Mouse (Mus musculus): ENCODE measurements around the gene Hdac9. TPM values are rescaled to one million over a fixed set of nuclear protein-coding genes. Genes with fewer than 3 reads are reported as not detected.

Hdac9 gene
- total and polyA plus RNA-seq, 2 experiments: 0.56 to 1.6 TPM

DNA sequence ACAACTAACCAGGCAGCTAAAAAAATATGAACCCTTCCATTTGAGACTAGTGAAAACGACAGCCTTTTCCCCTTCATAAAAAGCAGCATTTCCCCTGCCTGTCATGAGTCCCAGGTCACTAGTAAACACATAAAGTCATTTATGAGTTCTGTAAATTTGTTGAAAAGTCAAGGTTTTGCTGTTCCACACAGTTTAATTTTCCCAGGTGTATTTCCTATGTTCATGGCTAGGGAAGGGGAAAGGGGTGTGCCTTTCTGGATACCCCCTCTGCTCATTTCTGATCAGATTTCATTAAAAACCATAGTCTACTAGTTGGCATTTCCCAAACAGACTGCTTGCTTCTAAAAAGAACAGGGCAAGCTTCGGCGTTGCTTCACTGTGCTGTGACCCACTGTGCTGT lies 509.8 kb downstream of the Hdac9 start:
- H3K79me2 ChIP-seq (ENCODE audit: control insufficient read depth, insufficient read depth, low read length): no peaks in the 10 kb centered on the region
- H3K4me3 ChIP-seq (ENCODE audit: insufficient read depth, low read depth, low read length): no peak overlapping the region
- H3K9ac ChIP-seq (ENCODE audit: low read depth, low read length): no peak overlapping the region
- no peaks in the 10 kb centered on the region for H3K36me3 ChIP-seq (ENCODE audit: control insufficient read depth, insufficient read depth, low read length)
- no peaks in the 10 kb centered on the region for H3K27me3 ChIP-seq (ENCODE audit: control insufficient read depth, insufficient read depth, low read length)
- 84% methylated on average over 3 of the region's 3 CpGs for WGBS
- H3K27ac ChIP-seq (replicated peaks; ENCODE audit: insufficient read depth, low read depth, low read length): no peak overlapping the region
- DNase-seq (ENCODE audit: extremely low read depth, low read depth, low spot score): no peak
- no peak for TF ChIP-seq CTCF (IDR thresholded peaks at IDR 0.05; ENCODE audit: low read depth, low read length)
- no peak for TF ChIP-seq POLR2A (IDR thresholded peaks at IDR 0.05; ENCODE audit: extremely low read depth, insufficient read depth, low read length)
- no peaks in the 10 kb centered on the region for H3K4me1 ChIP-seq (ENCODE audit: control insufficient read depth, insufficient read depth, low read length)

GRCm38 (mm10) chr12:34402065-34402464 lies 514.8 kb downstream of the Hdac9 start:
- Histone ChIP-seq H3K4me1 (ENCODE audit: control insufficient read depth, insufficient read depth, low read length) (no peaks in the 10 kb centered on the region), H3K27ac (replicated peaks; ENCODE audit: insufficient read depth, low read depth, low read length) (no peak overlapping the region), H3K4me3 (ENCODE audit: insufficient read depth, low read depth, low read length) (no peak overlapping the region), H3K36me3 (ENCODE audit: control insufficient read depth, insufficient read depth, low read length) (no peaks in the 10 kb centered on the region), H3K79me2 (ENCODE audit: control insufficient read depth, insufficient read depth, low read length) (no peaks in the 10 kb centered on the region), H3K27me3 (ENCODE audit: control insufficient read depth, insufficient read depth, low read length) (no peaks in the 10 kb centered on the region), H3K9ac (ENCODE audit: low read depth, low read length) (no peak overlapping the region)
- 91% methylated on average over 7 of the region's 7 CpGs for WGBS
- TF ChIP-seq POLR2A (IDR thresholded peaks at IDR 0.05; ENCODE audit: extremely low read depth, insufficient read depth, low read length) (no peak), CTCF (IDR thresholded peaks at IDR 0.05; ENCODE audit: low read depth, low read length) (no peak)
- no peak for DNase-seq (ENCODE audit: extremely low read depth, low read depth, low spot score)

DNA sequence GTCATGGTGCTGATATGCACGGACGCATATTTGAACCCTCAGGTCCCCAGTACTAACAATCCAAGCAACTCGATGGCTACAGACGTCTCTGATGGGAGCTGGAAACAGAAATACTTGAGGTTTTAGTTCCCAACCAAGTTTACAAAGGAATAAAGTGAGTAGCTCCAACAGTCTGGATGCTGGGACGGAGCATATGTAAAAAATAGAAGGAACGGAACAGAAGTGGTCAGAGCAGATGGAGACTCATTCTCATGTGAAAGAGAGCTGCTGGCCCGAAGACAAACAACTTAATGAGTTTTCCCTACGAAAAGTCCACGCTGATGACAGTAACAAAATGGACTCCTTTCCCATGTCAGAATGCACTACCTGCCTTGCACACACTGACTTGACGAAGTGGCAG lies 518.3 kb downstream of the Hdac9 start:
- 90% methylated on average over 10 of the region's 10 CpGs for WGBS
- no peak overlapping the region for H3K27ac ChIP-seq (replicated peaks; ENCODE audit: insufficient read depth, low read depth, low read length)
- H3K4me3 ChIP-seq (ENCODE audit: insufficient read depth, low read depth, low read length): no peak overlapping the region
- TF ChIP-seq POLR2A (IDR thresholded peaks at IDR 0.05; ENCODE audit: extremely low read depth, insufficient read depth, low read length): no peak
- no peaks in the 10 kb centered on the region for H3K4me1 ChIP-seq (ENCODE audit: control insufficient read depth, insufficient read depth, low read length)
- H3K36me3 ChIP-seq (ENCODE audit: control insufficient read depth, insufficient read depth, low read length): no peaks in the 10 kb centered on the region
- no peak for DNase-seq (ENCODE audit: extremely low read depth, low read depth, low spot score)
- H3K79me2 ChIP-seq (ENCODE audit: control insufficient read depth, insufficient read depth, low read length): no peaks in the 10 kb centered on the region
- H3K9ac ChIP-seq (ENCODE audit: low read depth, low read length): no peak overlapping the region
- H3K27me3 ChIP-seq (ENCODE audit: control insufficient read depth, insufficient read depth, low read length): no peaks in the 10 kb centered on the region

DNA sequence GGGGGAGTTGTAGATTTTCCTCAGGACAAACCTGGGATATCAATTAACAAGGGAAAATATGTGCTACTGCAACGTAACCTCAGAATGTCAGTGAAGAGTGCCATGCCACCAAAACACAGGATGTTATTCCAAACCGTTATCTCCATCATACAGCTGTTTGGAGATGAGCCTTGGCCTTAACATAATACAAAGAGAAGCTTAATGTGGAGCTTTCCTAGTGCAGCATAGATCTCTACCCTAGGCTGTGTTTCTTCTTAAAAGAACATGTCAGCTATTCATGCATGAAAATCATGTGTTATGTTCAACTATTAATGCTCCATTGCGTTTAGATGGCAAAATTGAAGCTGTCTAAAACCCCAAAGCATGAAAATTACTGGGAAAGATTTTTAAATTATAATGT lies 522.6 kb downstream of the Hdac9 start:
- TF ChIP-seq CTCF (IDR thresholded peaks at IDR 0.05; ENCODE audit: low read depth, low read length) (no peak), POLR2A (IDR thresholded peaks at IDR 0.05; ENCODE audit: extremely low read depth, insufficient read depth, low read length) (no peak)
- Histone ChIP-seq H3K27ac (replicated peaks; ENCODE audit: insufficient read depth, low read depth, low read length) (no peak overlapping the region), H3K79me2 (ENCODE audit: control insufficient read depth, insufficient read depth, low read length) (no peaks in the 10 kb centered on the region), H3K9ac (ENCODE audit: low read depth, low read length) (no peak overlapping the region), H3K4me1 (ENCODE audit: control insufficient read depth, insufficient read depth, low read length) (no peaks in the 10 kb centered on the region), H3K27me3 (ENCODE audit: control insufficient read depth, insufficient read depth, low read length) (no peaks in the 10 kb centered on the region), H3K4me3 (ENCODE audit: insufficient read depth, low read depth, low read length) (no peak overlapping the region), H3K36me3 (ENCODE audit: control insufficient read depth, insufficient read depth, low read length) (no peaks in the 10 kb centered on the region)
- 75% methylated on average over 3 of the region's 3 CpGs for WGBS
- no peak for DNase-seq (ENCODE audit: extremely low read depth, low read depth, low spot score)

- H3K9ac ChIP-seq (ENCODE audit: low read depth, low read length): no peak overlapping the region
- no peak for DNase-seq (ENCODE audit: extremely low read depth, low read depth, low spot score)
- H3K36me3 ChIP-seq (ENCODE audit: control insufficient read depth, insufficient read depth, low read length): no peaks in the 10 kb centered on the region
- H3K27ac ChIP-seq (replicated peaks; ENCODE audit: insufficient read depth, low read depth, low read length): no peak overlapping the region
- no peaks in the 10 kb centered on the region for H3K27me3 ChIP-seq (ENCODE audit: control insufficient read depth, insufficient read depth, low read length)
- no peak for TF ChIP-seq POLR2A (IDR thresholded peaks at IDR 0.05; ENCODE audit: extremely low read depth, insufficient read depth, low read length)
- no peak for TF ChIP-seq CTCF (IDR thresholded peaks at IDR 0.05; ENCODE audit: low read depth, low read length)
- H3K4me3 ChIP-seq (ENCODE audit: insufficient read depth, low read depth, low read length): no peak overlapping the region
- WGBS: 79% methylated on average over 1 of the region's 1 CpGs
- no peaks in the 10 kb centered on the region for H3K79me2 ChIP-seq (ENCODE audit: control insufficient read depth, insufficient read depth, low read length)
- H3K4me1 ChIP-seq (ENCODE audit: control insufficient read depth, insufficient read depth, low read length): no peaks in the 10 kb centered on the region
Observed at GRCm38 (mm10) chr12:34379681-34380080, 537.2 kb downstream of the Hdac9 start.

- DNase-seq (ENCODE audit: extremely low read depth, low read depth, low spot score): no peak
- TF ChIP-seq CTCF (IDR thresholded peaks at IDR 0.05; ENCODE audit: low read depth, low read length) (no peak), POLR2A (IDR thresholded peaks at IDR 0.05; ENCODE audit: extremely low read depth, insufficient read depth, low read length) (no peak)
- H3K4me3 ChIP-seq (ENCODE audit: insufficient read depth, low read depth, low read length): no peak overlapping the region
- H3K36me3 ChIP-seq (ENCODE audit: control insufficient read depth, insufficient read depth, low read length): no peaks in the 10 kb centered on the region
- no peaks in the 10 kb centered on the region for H3K79me2 ChIP-seq (ENCODE audit: control insufficient read depth, insufficient read depth, low read length)
- WGBS: 84% methylated on average over 4 of the region's 4 CpGs
- no peak overlapping the region for H3K9ac ChIP-seq (ENCODE audit: low read depth, low read length)
- H3K27ac ChIP-seq (replicated peaks; ENCODE audit: insufficient read depth, low read depth, low read length): no peak overlapping the region
- H3K27me3 ChIP-seq (ENCODE audit: control insufficient read depth, insufficient read depth, low read length): no peaks in the 10 kb centered on the region
- no peaks in the 10 kb centered on the region for H3K4me1 ChIP-seq (ENCODE audit: control insufficient read depth, insufficient read depth, low read length)
Observed at GRCm38 (mm10) chr12:34378637-34379036, 538.3 kb downstream of the Hdac9 start.

All from liver, adult 2 months (tissue).